Mouse (Mus musculus) kidney, adult 11 months (tissue): ENCODE measurements around the gene Slc4a4.

ENCODE experiments used
- DNase-seq: peaks from one replicate; pipeline ENCODE4 v3.0.0; 2022

Gene Slc4a4

DNA sequence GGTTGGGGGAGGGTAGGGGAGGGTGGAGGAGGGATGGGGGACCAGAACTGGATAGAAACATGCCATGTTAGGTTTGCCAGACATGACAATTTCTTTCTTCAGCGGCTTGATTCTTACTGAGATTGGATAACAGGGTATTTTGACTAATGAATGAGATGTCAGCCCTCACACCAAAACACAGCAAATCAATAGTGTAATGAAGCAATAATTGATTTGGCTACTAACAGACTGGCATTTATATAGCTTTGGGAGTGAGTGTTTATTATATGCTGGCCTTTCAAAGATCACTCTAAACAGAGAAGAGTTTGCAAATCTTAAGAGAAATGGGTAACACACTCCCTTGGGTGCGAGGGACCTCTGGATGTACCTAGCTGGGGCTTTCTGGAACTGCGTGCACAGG lies 30.6 kb downstream of the Slc4a4 start:
- DNase-seq = no peak

GRCm38 (mm10) chr5:88917630-88918029 lies 31.0 kb downstream of the Slc4a4 start:
- no peak for DNase-seq

DNA sequence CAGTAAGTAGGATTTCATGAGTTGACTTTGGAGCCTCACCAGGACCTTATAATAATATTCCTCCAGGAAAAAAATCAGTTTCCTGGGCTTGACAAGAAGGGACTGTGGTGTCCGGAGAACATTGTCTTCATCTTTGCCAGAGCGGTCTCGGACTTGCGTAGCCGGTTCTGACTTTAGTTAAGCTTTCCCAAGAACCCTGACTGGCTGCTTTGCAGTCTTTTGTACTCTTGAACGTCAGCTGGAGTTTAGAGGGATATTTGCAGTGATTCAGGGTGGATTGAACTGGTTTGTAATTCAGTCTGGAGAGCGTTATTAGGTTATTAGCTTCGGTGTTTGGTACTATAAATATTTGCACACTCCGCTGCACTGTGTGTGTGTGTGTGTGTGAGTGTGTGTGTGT lies 31.9 kb downstream of the Slc4a4 start:
- no peak for DNase-seq

GRCm38 (mm10) chr5:88925576-88925975 lies 39.0 kb downstream of the Slc4a4 start:
- no peak for DNase-seq

DNA sequence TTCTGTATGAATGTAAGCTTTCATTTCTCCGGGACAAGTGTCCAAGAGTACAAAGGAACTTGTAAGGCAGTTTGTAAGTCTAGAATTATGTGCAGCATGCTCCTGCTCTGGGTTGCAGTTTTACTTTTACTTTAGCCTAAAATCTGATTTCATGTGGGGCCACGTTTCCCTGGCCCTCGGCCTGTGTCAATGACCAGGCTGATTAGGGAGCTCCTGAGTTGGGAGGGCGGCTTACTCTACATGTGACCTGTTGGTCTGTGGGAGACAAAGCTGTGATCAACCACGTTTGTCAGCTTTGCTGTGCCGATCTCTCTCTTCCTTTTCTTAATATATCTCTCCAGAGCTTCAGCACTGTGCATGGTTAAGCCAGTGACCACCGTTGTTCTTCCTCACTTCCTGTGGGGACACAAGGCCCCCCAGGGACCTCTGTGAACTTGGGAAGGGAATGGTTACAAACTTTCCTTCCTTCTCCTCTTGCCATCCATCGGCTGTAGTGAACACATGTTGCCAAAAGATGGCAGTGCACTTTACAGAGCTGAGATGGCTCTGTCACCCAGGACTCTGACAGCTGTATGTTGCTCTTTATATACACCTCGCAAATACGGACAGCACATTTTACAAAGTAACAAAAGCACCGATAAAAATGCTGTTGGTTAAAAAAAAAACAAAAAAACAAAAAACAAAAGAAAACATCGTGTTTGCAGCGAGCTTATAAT lies 41.7 kb downstream of the Slc4a4 start:
- peak; percentile 32 for DNase-seq

- DNase-seq = peak; percentile 97
These were observed 42.9 kb downstream of the Slc4a4 start for GRCm38 (mm10) chr5:88929392-88930094.

GRCm38 (mm10) chr5:88930129-88930528 lies 43.5 kb downstream of the Slc4a4 start:
- DNase-seq = no peak

DNA sequence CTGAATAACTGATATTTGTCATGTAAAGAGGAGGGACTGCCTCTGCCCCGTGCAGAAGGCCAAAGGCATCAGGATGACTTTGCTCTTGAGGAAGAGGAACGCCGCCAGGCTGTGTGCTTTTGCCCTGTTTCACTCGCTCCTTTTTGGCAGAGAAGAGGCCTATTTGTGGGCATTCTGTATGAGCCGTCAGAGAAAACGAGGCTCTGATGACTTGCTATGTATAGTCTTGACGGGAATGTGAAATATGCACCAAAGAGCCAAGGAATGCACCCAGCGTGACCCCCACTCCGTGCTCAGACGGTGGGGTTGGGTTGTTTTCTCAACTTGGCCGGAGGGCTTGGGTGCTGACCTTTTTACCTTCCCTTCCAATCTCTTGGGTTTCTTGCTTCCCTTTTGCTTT lies 44.0 kb downstream of the Slc4a4 start:
- DNase-seq = peak; percentile 16

DNA sequence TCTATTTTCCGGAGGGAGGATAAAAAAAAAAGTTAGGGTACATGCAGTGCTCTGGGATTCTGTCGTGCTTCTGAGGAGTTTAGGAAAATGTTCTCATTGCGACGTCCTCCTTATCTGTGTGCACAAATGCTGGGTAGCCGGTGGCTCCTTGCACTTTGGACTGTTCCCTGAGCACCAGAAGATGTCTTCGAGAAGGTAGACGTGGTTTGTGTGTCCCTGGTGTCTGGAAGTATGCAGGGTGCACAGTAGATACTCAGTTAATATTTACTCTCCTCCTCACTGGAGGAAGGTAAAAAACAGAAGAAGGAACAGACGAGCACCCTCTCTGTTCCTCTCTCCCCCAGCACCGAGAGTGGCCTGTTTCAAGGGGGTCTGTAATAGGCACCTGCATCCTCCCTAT lies 44.6 kb downstream of the Slc4a4 start:
- DNase-seq = peak; percentile 27

GRCm38 (mm10) chr5:88933454-88933853 lies 46.8 kb downstream of the Slc4a4 start:
- no peak for DNase-seq

GRCm38 (mm10) chr5:88933946-88934345 lies 47.3 kb downstream of the Slc4a4 start:
- no peak for DNase-seq

GRCm38 (mm10) chr5:88938208-88938607 lies 51.6 kb downstream of the Slc4a4 start:
- DNase-seq = no peak

GRCm38 (mm10) chr5:88939151-88939550 lies 52.5 kb downstream of the Slc4a4 start:
- DNase-seq = no peak

GRCm38 (mm10) chr5:88939782-88940181 lies 53.2 kb downstream of the Slc4a4 start:
- no peak for DNase-seq

DNA sequence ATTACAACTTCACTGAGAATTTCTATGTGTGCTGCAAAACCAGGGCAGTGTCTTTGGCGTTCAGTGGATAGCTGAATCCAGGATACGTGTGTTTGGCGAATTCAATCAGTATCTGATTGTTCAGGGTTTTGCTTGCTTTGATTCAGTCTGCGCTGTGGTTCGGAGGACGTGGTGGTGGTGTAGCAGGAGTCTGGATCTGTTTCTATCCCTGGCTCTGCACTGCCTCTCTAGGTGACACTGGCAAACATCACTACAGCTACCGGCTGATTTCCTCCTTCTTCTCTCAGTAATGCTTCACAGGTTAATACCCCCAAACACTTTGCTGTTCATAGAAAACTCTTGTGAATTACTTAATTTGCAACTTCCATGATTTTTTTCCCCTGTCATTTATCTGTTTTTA lies 55.3 kb downstream of the Slc4a4 start:
- no peak for DNase-seq

GRCm38 (mm10) chr5:88945661-88946339 lies 59.2 kb downstream of the Slc4a4 start:
- DNase-seq = no peak

GRCm38 (mm10) chr5:88950337-88950736 lies 63.7 kb downstream of the Slc4a4 start:
- DNase-seq = no peak

DNA sequence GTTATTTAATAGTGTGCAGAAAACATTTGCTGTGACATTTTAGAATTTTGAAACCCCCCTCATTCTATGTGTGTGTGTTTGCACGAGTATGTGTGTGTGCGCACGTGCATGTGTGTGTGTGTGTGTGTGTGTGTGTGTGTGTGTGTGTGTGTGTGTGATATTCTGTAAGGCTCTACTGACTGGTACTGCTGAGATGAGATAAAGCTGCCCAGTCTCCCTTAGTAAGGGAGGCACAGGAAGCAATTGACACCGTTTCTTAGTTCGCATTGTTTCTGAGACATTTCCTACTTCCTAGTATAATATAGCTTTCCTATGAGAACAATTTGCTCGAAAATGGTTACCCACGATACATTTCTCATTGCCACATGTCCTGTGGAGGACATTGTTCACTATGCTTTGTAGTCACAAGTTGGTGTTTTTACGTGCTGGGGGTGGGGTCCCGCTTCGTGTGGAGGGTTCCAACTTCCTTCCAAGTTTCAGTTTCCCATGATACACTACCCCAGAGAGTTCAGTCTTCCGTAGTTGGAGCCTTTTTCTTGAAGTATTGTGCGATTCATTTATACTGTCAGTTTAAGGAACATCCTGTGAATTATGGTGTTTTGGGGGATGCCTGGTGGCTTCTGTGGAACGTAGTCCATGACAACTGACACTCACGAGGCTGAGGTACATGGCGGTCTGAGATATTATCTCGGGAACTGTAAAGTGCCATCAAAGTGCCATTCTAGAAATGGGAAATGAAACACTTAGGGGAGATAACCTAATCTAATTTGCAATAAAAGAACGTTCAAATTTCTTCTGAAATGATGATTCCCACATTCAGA lies 66.3 kb downstream of the Slc4a4 start:
- no peak for DNase-seq

DNA sequence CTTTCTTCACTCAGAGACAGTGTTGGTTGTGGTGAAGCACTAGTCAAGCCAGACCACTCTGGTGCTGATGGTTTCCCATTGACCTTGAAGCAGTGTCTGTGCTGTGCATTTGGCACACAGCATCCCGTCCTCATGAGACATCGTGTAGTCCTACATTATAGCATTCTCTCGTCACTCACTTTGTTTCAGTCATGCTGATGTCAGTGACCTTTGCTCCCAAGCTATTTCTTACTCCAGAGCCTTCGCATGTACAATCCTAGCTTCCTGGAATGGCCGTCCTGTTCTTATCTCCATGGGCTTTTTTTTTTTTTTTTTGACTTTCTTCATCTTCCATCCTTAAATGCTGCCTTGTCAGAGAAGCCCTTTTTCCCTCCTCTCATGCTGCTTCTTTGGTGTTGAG lies 71.1 kb downstream of the Slc4a4 start:
- DNase-seq = no peak

DNA sequence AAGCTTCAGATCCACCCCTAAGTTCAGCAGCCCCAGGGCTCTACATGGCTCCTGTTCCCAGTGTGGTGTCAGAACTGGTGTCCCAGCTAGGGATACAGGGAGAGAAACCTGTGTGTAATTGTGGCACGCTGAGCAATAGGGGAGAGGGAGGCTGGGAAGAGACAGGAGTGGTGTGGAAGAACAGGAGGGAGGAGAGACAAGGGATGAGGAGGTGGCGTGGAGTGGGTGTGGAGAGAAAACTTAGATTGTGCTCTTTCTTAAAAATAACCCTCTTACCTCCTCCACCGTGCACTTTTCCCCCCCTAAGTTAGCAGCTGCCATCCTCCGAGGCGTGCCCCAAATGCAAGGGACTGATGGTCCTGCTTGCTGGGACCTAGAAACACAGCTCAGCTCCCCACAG lies 72.3 kb downstream of the Slc4a4 start:
- no peak for DNase-seq

- DNase-seq = no peak
These were observed 72.8 kb downstream of the Slc4a4 start for GRCm38 (mm10) chr5:88959412-88959811.

DNA sequence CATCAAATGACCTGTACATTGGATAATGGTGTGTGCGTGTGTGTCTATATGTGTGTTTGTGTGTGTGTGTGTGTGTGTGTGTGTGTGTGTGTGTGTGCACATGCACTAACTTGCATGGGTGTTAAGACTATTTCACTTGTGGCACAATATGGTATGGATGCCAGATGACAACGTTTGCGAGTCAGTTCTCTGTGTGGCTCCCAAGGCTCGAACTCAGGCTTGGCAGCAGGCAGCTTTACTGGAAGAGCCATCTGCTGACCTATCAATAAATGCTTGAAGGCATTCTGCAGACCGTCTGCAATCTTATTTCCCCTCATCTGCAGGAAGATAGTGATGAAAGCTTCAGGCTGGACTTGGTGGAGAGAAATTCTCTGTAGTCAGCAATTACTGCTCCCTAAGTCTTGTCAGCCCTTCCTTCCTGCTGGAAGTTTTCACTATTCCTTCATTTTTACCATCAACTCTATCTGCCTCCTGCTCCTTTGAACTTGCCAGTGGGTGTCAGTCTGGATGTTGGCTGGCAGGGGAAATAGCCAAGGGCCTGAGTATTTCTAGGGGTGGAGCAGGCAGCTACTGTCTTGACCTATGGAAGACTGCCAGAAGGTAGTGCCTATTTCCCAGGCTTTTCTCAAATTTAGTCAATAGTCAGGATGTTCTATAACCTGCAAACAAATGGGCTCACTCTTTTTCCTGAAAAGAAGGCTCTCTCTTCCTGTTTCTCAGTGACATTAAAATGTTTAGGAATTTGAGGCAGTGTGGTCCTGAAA lies 73.9 kb downstream of the Slc4a4 start:
- no peak for DNase-seq
